19 mouse cellular contexts compared by ENCODE assay signal in genomic region chr15:91735216-91735922, GRCm38 (mm10).
A peak's percentile ranks its signal among the peaks of the same experiment; 100 is the strongest.
DNase-seq lines count a peak whose midpoint lies in the region; ATAC-seq and TF ChIP-seq lines count a peak whose summit lies in the region.
"Had no signal": no experiment of that assay in that cellular context is flagged by ENCODE, and none has a peak within 500 bp of the region (broad histone marks: within the 10 kb centered on the region; RNA-seq: fewer than 3 reads in every experiment).

No protein-coding gene starts in this region.

- no peaks in the 10 kb centered on the region for H3K9me3 ChIP-seq in heart, embryonic 15.5 days (replicated peaks)
- H3K9me3 ChIP-seq: embryonic facial prominence, embryonic 13.5 days; liver, embryonic 12.5 days had no signal

- H3K36me3 ChIP-seq in heart, embryonic 15.5 days: peaks cover 14% of the 10 kb centered on the region; the same call in 1 of the 2 replicates
- H3K36me3 ChIP-seq in testis, adult 2 months (ENCODE audit: control insufficient read depth, insufficient read depth, low read length): no peaks in the 10 kb centered on the region
- H3K36me3 ChIP-seq: liver, embryonic 12.5 days had no signal

- no peak for ATAC-seq in heart, embryonic 15.5 days (replicated peaks; ENCODE audit: insufficient number of reproducible peaks, insufficient read depth, low FRiP score, low read depth)
- peak; percentile 53 for ATAC-seq in granulocyte monocyte progenitor cell, adult 5-6 weeks (replicated peaks; ENCODE audit: poor library complexity, severe bottlenecking)
- ATAC-seq: forebrain, postnatal 0 days; liver, embryonic 12.5 days had no signal

- WGBS in heart, embryonic 15.5 days: 53% methylated on average over 14 of the region's 14 CpGs

- TF ChIP-seq CTCF in testis, adult 2 months (IDR thresholded peaks at IDR 0.05; ENCODE audit: control insufficient read depth, insufficient read depth, insufficient replicate concordance, low read depth, low read length): no peak

- peak overlapping the region; percentile 48 for H3K4me2 ChIP-seq in heart, embryonic 15.5 days
- H3K4me2 ChIP-seq: embryonic facial prominence, embryonic 13.5 days; liver, embryonic 12.5 days had no signal

- peak overlapping the region; percentile 3; the same call in 1 of the 2 replicates for H3K4me3 ChIP-seq in heart, embryonic 15.5 days
- H3K4me3 ChIP-seq in testis, adult 2 months (ENCODE audit: control insufficient read depth, low read depth, low read length): peak overlapping the region; percentile 25
- H3K4me3 ChIP-seq: embryonic facial prominence, embryonic 13.5 days; left cerebral cortex, adult 2 months; liver, embryonic 12.5 days had no signal

- H3K4me1 ChIP-seq in heart, embryonic 15.5 days (replicated peaks): 0 out of 2 replicates have a peak, but pooled peaks cover 3% of the 10 kb centered on the region
- H3K4me1 ChIP-seq in testis, adult 2 months (ENCODE audit: control insufficient read depth, insufficient read depth, low read length): peaks cover 3% of the 10 kb centered on the region
- H3K4me1 ChIP-seq: liver, embryonic 12.5 days had no signal

- H3K27me3 ChIP-seq in heart, embryonic 15.5 days: no peaks in the 10 kb centered on the region
- H3K27me3 ChIP-seq in testis, adult 2 months (ENCODE audit: control insufficient read depth, insufficient read depth, low read length): no peaks in the 10 kb centered on the region
- H3K27me3 ChIP-seq: embryonic facial prominence, embryonic 13.5 days; liver, embryonic 12.5 days had no signal

- DNase-seq in heart, adult 18-20 months: no peak
- DNase-seq in testis, postnatal 10 days (ENCODE audit: low spot score): no peak
- peak; percentile 73 for DNase-seq in testis, postnatal 14 days (ENCODE audit: low spot score)
- no peak for DNase-seq in spleen, postnatal 4 days (ENCODE audit: low spot score in 2 of 2)
- DNase-seq in cerebellum, adult 18-20 months: no peak
- DNase-seq: adrenal gland, postnatal 10 days; cerebellum, adult 11 months; cerebellum, postnatal 36 days; forebrain, postnatal 0 days; kidney, adult 11 months; midbrain, embryonic 14.5 days; right cerebral cortex, postnatal 25 days had no signal

- 0 out of 2 replicates have a peak overlapping the region, but pooled peaks have one; percentile 20 for H3K27ac ChIP-seq in heart, embryonic 15.5 days
- no peak overlapping the region for H3K27ac ChIP-seq in testis, adult 2 months (ENCODE audit: control insufficient read depth, insufficient read depth, low read depth, low read length)
- H3K27ac ChIP-seq: embryonic facial prominence, embryonic 13.5 days; kidney, postnatal 0 days; left cerebral cortex, adult 2 months; liver, embryonic 12.5 days had no signal

- 0 out of 2 replicates have a peak, but pooled peaks have one; percentile 12 for TF ChIP-seq POLR2A in testis, adult 2 months (IDR thresholded peaks at IDR 0.05; ENCODE audit: control insufficient read depth, low read depth, low read length)

- H3K9ac ChIP-seq in heart, embryonic 15.5 days: no peak overlapping the region
- H3K9ac ChIP-seq: embryonic facial prominence, embryonic 13.5 days; forebrain, postnatal 0 days; liver, embryonic 12.5 days had no signal
